17 mouse cellular contexts compared by ENCODE assay signal in genomic region chr8:126813621-126814020, GRCm38 (mm10).
DNase-seq lines count a peak whose midpoint lies in the region; ATAC-seq and TF ChIP-seq lines count a peak whose summit lies in the region.
"Had no signal": no experiment of that assay in that cellular context is flagged by ENCODE, and none has a peak within 500 bp of the region (broad histone marks: within the 10 kb centered on the region; RNA-seq: fewer than 3 reads in every experiment).

No protein-coding gene starts in this region.

- no peak for TF ChIP-seq EP300 in lung, postnatal 0 days (IDR thresholded peaks at IDR 0.05)

- H3K36me3 ChIP-seq in kidney, adult 2 months (ENCODE audit: control insufficient read depth, insufficient read depth, low read length) = no peaks in the 10 kb centered on the region
- H3K36me3 ChIP-seq in lung, postnatal 0 days (ENCODE audit: insufficient read depth, low read length) = no peaks in the 10 kb centered on the region
- H3K36me3 ChIP-seq: neural tube, embryonic 15.5 days had no signal

- no peak for TF ChIP-seq POLR2A in kidney, adult 2 months (IDR thresholded peaks at IDR 0.05; ENCODE audit: low read depth, low read length)
- TF ChIP-seq POLR2A in brain, embryonic 14.5 days (IDR thresholded peaks at IDR 0.05; ENCODE audit: borderline replicate concordance, extremely low read depth, insufficient read depth, insufficient read length, poor library complexity, severe bottlenecking) = no peak

- no peak for DNase-seq in kidney, adult 2 months
- DNase-seq in kidney, postnatal 14 days = no peak
- DNase-seq in lung, postnatal 0 days (ENCODE audit: low spot score) = no peak
- DNase-seq in lung, postnatal 10 days = no peak
- peak; percentile 65 for DNase-seq in ES-CJ7 (ENCODE audit: low read depth, low spot score)
- DNase-seq in brain, embryonic 14.5 days (ENCODE audit: low read depth) = no peak
- DNase-seq in T-cell, adult 2 months (ENCODE audit: low spot score) = no peak
- no peak for DNase-seq in urinary bladder, postnatal 14 days (ENCODE audit: low spot score)
- DNase-seq: cerebellum, adult 9-11 months; embryo, embryonic 11 days; kidney, adult 11 months; liver, embryonic 13.5 days; spleen, adult 18-20 months; thymus, adult 2 months had no signal

- ATAC-seq in lung, postnatal 0 days = no peak

- WGBS in kidney, adult 2 months = 88% methylated on average over 4 of the region's 4 CpGs
- WGBS in lung, postnatal 0 days = 79% methylated on average over 4 of the region's 4 CpGs

- H3K27ac ChIP-seq in kidney, adult 2 months (ENCODE audit: insufficient read depth, low read depth, low read length) = no peak overlapping the region
- H3K27ac ChIP-seq in lung, postnatal 0 days (ENCODE audit: low read length) = no peak overlapping the region
- H3K27ac ChIP-seq: liver, embryonic 13.5 days; neural tube, embryonic 15.5 days had no signal

- H3K4me2 ChIP-seq in lung, postnatal 0 days (replicated peaks; ENCODE audit: low read depth, low read length) = no peak overlapping the region
- H3K4me2 ChIP-seq: liver, embryonic 13.5 days; neural tube, embryonic 15.5 days had no signal

- no peaks in the 10 kb centered on the region; the same call in 1 of the 2 replicates for H3K9me3 ChIP-seq in lung, postnatal 0 days (ENCODE audit: low read length)
- H3K9me3 ChIP-seq: neural tube, embryonic 15.5 days had no signal

- no peak overlapping the region for H3K9ac ChIP-seq in lung, postnatal 0 days (replicated peaks; ENCODE audit: low read depth)
- H3K9ac ChIP-seq: liver, embryonic 13.5 days; neural tube, embryonic 15.5 days had no signal

- TF ChIP-seq CTCF in kidney, adult 2 months (conservative IDR thresholded peaks at IDR 0.05; ENCODE audit: insufficient read depth, insufficient read length, low read depth, low read length) = 0 out of 2 replicates have a peak, but pooled peaks have one; percentile 27
- peak; percentile 58 for TF ChIP-seq CTCF in lung, postnatal 0 days (IDR thresholded peaks at IDR 0.05)
- peak; percentile 17; the same call in 1 of the 2 replicates for TF ChIP-seq CTCF in brain, embryonic 14.5 days (IDR thresholded peaks at IDR 0.05; ENCODE audit: borderline replicate concordance, extremely low read depth, insufficient read depth, insufficient read length)

- H3K27me3 ChIP-seq in kidney, adult 2 months (replicated peaks; ENCODE audit: control insufficient read depth, insufficient read depth, low read length) = no peaks in the 10 kb centered on the region
- H3K27me3 ChIP-seq in lung, postnatal 0 days (replicated peaks; ENCODE audit: insufficient read depth, low read length) = no peaks in the 10 kb centered on the region
- H3K27me3 ChIP-seq: neural tube, embryonic 15.5 days had no signal

- H3K4me3 ChIP-seq in kidney, adult 2 months (ENCODE audit: insufficient read depth, low read depth, low read length) = no peak overlapping the region
- H3K4me3 ChIP-seq in lung, postnatal 0 days (ENCODE audit: low read depth, low read length) = no peak overlapping the region
- H3K4me3 ChIP-seq: erythroblast, embryonic 14.5 days; liver, embryonic 13.5 days; megakaryocyte, embryonic 14.5 days; neural tube, embryonic 15.5 days had no signal

- no peaks in the 10 kb centered on the region for H3K4me1 ChIP-seq in kidney, adult 2 months (ENCODE audit: control insufficient read depth, insufficient read depth, low read length)
- no peaks in the 10 kb centered on the region for H3K4me1 ChIP-seq in lung, postnatal 0 days (ENCODE audit: insufficient read depth, low read depth, low read length)
- H3K4me1 ChIP-seq: neural tube, embryonic 15.5 days had no signal
